Mouse (Mus musculus) gastrocnemius, postnatal 10 days (tissue): ENCODE data around the gene Lingo2. TPM values are rescaled to one million over a fixed set of nuclear protein-coding genes. Genes with fewer than 3 reads are reported as not detected.
A peak's percentile ranks its signal among the peaks of the same experiment; 100 is the strongest.

Experiments
- DNase-seq: peaks from one replicate; pipeline ENCODE4 v3.0.0; 2021; ENCODE audit warnings: mixed read lengths
- long read RNA-seq, 2 experiments: library from polyadenylated mRNA; stranded (forward); transcript quantifications; one replicate each; pipeline ENCODE4 v2.0.0; 2021
- total RNA-seq, 2 experiments: library from RNA; stranded (reverse); gene quantifications; 2 replicates each; pipeline ENCODE4 v1.2.3; 2021

Gene Lingo2
- under 1 TPM; 0.20 to 0.21 TPM for total RNA-seq
- long read RNA-seq, experiment 1 = 0 reads
- long read RNA-seq, experiment 2 = 0 reads

- DNase-seq = no peak
These were observed at the start of gene Lingo2 for GRCm38 (mm10) chr4:36951150-36951954. Gene Lingo2 (minus strand): TSS chr4:36951747.

DNA sequence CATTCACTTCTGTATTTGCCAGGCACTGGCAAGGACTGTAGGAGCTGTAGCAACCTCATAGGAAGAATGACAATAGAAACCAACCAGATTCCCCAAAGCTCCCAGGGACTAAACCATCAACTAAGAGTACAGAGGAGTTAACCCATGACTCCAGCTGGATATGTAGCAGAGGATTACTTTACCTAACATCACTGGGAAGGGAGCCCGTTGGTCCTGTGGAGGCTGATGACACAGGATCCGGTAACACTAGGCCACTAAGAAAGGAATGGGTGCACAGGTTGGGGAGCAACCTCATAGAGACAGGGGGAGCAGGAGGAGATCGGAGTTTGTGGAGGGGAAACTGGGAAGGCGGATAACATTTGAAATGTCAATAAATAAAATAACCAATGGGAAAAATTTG lies 21.8 kb upstream of the Lingo2 start:
- DNase-seq = no peak

GRCm38 (mm10) chr4:36952431-36953429 lies 1.2 kb upstream of the Lingo2 start:
- no peak for DNase-seq

DNA sequence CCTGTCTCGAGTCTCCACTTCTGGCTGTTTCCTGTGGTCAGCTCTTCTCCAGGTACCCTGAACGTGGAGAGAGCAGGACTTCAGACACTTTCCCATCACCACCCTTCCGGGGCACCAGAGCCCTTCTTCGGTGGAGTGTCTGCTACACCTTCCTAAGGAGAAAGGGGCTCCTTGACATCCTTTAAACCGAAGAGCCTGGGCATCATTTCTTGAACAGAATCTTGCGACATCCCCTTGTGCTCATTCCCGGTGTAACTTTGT lies 338 bp upstream of the Lingo2 start:
- no peak for DNase-seq

- DNase-seq = no peak
These were observed 777 bp downstream of the Lingo2 start for GRCm38 (mm10) chr4:36950790-36951149.

GRCm38 (mm10) chr4:36950021-36950751 lies 1.4 kb downstream of the Lingo2 start:
- peak; percentile 50 for DNase-seq

DNA sequence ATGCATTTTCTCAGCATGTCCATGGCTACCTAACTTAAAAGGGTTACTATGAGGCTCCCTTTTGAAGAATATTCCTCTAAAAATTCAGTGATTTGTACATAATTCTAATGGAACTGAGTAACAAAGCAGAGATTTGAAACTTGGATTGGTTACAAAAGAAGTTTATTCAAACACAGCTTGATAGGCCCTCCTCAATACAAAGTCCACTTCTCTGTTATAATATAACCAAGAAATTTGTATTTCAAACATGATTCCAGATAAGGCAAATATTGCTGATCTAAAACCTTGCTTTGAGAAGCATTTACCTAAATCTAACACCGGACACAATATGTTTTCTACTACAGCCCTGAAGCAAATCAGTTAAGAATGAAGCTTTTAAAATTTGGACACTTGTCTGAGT lies 60.7 kb downstream of the Lingo2 start:
- DNase-seq = no peak

DNA sequence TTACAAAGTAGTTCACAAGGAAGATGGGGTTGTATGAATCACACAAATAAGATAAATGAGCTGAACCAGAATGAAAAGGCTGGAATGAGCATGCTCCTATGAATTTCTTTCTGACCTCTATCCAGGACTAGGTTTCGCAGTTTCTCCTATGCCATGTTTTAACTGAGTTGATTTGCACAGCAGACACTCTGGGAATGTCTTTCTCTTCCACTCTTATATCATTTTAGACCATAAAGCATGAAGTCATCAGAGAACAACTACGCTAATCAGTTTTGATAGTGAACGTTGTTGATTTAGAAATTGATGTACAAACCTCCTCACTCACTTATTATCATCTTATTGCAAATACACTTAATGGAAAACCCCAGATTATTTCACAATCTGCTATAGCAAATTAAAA lies 61.2 kb downstream of the Lingo2 start:
- DNase-seq = no peak

GRCm38 (mm10) chr4:36874781-36875180 lies 76.8 kb downstream of the Lingo2 start:
- no peak for DNase-seq

GRCm38 (mm10) chr4:36824982-36825381 lies 126.6 kb downstream of the Lingo2 start:
- DNase-seq = no peak

DNA sequence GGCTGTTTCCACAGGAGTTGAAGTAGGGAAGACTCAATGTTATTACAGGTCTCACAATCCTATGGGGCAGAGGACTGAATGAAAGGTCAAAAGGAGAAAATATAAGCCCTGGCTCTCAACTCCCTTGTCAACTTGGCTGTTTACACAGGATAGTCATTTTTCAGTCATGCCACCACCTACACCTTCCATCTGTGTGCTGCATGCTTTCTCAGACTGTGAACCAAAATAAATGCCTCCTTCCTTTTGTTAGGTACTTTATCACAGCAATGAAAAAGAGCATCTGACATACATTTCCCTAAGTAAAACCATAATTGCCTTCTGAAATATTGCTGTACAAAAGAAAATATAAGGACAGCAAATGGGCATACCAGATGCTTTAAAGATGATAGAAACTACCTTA lies 129.6 kb downstream of the Lingo2 start:
- no peak for DNase-seq

DNA sequence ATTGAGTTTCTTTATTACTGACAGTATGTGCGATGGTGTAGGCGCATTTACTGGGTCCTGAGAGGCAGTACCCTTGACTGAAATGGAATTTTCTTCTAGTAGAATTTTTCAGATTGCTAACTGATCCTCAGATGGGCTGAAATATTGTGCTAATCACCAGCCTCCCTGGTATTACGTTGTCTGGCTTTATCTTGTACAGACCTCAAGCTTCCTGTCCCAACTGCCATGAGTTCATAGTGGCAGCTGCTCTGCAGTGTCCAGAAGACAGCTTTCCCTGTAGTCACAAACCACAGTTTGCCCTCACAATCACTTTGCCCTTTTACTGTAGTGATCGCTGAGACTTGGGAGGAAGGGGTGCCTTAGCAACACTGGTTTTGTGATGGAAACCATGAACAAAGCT lies 176.5 kb downstream of the Lingo2 start:
- DNase-seq = no peak

DNA sequence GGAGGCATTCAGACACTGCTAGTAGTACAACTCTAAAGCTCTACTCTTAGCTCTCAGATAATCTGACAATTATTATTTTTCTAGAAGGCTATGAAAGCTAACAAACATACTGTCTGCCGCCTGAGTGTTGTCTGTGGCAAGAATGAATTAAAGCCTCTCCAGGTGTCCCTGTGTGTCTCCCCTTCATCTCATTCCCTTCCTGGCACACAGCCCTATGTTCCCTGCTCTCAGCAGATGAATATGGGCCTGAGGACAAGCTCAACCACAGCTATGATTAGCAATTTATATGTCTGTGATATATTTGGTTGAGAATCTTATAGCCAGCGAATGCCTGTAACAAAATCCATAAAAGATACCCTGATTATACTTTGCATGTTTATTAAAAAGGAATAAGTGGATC lies 220.9 kb downstream of the Lingo2 start:
- no peak for DNase-seq

- DNase-seq = no peak
These were observed 235.1 kb downstream of the Lingo2 start for GRCm38 (mm10) chr4:36716411-36716810.

- no peak for DNase-seq
These were observed 252.7 kb downstream of the Lingo2 start for GRCm38 (mm10) chr4:36698888-36699287.

DNA sequence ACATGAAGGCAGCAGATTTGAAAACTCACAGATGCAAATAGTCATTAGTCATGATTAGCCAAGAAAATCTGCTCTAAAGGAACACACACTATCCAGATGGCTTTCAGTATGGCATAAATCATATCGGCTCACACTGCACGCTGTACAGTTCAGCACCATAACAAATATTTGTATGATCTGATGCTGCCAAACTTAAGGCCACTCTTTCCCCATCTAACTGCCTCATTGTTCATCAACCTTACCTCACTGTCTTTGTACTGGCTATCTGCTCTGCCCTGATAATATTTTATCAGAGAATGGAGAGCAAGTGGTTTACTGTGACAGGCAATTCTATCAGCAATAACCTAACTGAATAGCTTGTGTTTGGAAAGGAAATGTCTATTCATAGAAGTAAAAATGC lies 254.7 kb downstream of the Lingo2 start:
- DNase-seq = no peak

DNA sequence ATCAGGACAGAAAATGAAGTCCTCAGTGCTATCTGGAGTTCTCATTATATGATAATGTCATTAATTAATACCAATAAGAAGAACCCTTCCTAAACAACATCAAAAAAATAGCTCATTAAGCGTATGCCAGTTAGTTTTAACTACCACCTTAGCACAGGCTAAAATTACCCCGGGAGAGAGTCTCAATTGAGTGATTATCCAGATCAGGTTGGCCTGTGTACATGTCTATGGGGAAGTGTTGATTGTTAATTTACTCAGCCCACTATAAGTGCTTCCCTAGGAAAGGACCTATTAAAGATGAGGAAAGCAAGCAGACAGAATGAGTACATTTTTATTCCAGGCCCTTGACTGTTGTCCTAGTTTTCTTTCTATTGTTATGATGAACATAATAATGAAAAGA lies 291.6 kb downstream of the Lingo2 start:
- DNase-seq = no peak

DNA sequence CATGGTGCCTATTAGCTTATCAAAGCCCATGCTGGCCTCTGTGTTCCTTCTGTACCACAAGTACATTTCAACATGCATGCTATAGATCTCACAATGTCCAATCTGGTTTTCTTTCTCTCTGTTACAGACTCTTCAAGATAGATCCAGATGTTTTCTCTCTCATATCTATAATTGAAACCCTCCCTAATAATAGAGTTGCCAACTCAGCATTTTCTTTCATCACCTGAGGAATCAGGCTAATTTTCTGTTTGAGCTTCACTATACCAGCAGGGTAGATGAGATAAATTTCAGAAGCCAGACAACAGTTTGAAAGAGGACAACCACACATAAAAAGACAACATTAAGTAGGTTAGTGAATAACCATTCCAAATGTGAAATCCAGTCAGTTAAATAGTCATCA lies 303.8 kb downstream of the Lingo2 start:
- DNase-seq = no peak

DNA sequence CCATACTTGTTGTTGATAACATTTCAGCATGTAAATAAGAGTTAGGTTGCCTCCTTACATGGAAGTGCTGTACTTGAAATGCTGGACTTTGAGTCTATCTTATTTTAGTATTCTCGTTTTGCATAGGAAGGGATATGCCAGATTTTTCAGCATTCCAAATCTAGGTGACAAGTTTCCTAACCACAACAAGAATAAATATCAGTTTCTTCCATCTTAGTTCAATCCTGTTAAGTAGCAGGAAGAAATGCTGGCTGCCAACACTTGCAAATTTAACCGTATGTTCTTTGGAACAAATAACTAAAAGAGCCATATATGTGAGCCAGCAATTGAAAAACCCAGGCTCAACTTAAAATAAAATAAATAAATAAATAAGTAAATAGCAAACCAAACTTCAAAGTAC lies 315.9 kb downstream of the Lingo2 start:
- DNase-seq = no peak

DNA sequence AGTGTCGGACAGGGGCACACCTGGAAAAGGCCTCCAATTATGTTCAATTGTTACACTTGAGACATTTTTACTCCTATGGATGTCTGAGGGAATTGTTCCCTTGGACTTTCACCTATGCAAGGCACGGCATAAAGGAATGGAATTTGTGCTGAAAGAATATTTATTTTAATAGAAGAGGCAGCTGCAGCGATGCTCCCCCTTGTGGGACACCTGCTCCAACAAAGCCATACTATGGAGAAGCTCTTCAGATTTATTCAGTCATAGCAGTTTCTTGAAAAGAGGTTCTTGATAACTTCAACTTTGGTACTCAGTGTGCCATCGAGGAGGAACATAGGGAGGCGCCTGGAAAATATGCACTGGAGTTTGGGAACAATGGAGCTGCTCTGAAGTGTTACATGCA lies 374.7 kb downstream of the Lingo2 start:
- no peak for DNase-seq

DNA sequence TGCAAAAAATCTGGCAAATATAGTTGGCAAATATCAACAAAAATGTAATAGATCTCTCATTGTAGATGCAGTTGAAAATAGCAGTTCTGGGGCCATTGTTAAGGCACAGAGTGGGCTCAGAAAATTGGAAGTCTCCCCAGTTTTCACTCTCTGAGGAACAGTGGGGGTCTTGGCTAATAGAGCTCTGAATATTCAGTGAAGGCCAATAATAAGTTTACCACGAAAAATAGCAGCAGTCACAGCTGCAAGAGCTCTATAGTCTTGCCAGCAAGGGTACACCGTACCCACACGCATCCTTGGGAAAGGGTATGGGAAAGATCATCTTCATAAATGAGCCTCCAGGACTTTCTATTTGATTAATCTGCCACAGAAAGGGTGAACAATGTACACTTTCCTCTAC lies 375.3 kb downstream of the Lingo2 start:
- DNase-seq = no peak

DNA sequence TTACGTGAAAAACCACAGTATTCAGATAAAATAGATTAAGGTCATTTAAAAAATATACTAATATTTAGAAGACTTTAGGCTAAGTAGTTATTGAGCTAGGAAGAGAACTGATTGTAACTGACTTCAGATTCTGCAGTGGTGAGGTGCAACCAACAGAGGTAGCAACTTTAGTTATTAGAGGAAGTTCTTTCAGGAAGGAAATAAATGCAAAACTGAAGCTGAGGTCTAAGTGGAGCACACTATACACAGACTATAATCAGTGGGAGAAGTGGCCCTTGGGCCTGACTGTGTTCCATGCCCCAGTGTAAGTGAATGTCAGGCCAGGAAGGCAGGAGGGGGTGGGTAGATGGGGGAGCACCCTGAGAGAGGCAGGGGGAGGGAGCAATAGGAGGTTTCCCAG lies 385.0 kb downstream of the Lingo2 start:
- no peak for DNase-seq

DNA sequence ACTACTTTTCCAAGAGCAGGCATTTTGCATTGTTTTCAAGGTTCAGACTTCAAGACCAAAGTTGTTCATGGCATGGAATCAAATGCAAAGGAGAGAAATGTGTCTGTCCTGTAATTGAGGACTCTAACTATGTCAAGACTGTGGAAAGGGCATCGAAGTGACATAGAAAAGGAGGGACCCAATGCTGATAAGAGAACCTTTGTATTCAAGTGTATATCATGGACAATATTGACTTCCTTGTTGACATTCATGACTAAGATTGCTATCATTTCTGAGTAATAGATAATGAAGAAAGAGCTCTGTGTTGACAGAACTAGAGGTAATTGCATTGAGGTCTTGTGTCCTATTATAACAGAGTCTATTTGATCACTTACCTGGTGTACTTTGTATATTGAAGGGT lies 390.6 kb downstream of the Lingo2 start:
- DNase-seq = no peak
